8 mouse cellular contexts compared by ENCODE assay signal in the genomic region with DNA sequence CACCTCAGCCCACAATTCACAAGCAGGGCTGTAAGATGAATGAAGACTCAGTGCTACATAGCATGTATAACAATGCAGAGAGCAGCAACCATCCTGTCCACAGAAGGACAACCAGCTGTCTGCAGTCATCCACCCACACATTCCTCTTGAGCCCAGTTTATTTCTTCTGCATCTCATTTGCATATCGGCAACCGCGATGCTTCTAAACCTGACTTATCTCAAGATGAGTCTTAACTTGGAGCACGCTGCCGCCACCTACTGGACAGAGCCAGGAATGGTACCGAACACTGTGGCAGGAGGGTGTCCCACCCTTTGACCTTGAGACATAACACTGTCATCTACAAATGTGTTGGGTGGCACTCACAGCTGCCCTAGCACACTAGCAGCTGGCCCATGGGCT. TPM values are rescaled to one million over a fixed set of nuclear protein-coding genes. Genes with fewer than 3 reads are reported as not detected.
DNase-seq lines count a peak whose midpoint lies in the region.

No protein-coding gene starts in this region.

- DNase-seq in cerebellum, adult 18-20 months: peak; percentile 7 to 13
- no peak for DNase-seq in cerebellum, adult 9-10 months
- DNase-seq in layer of hippocampus, adult 18-20 months (ENCODE audit: low spot score in 2 of 2): peak; percentile 6 to 36
- no peak for DNase-seq in layer of hippocampus, postnatal 14 days (ENCODE audit: low spot score in 2 of 2)
- DNase-seq in c-Kit-negative CD71-positive TER-119-positive erythroid progenitor cells, embryonic 14.5 days (ENCODE audit: low read depth, low spot score): peak; percentile 92
- DNase-seq in heart, postnatal 4 days: peak; percentile 27
- DNase-seq in lung, postnatal 14 days: peak; percentile 14
- DNase-seq in telencephalon, adult 2 months (ENCODE audit: low read depth, low spot score): peak; percentile 33

RNA-seq across cellular contexts. Expression of a gene that starts 3.1 kb away (rescaled TPM):
- total RNA-seq in layer of hippocampus, adult 18-20 months (2021): not detected
- not detected for total RNA-seq in layer of hippocampus, postnatal 14 days (2021)
- total RNA-seq in heart, postnatal 4 days (2021): under 1 TPM in 1 of 2 experiments, not detected in 1; 0.23 TPM

RNA-seq across cellular contexts. Expression of a gene that starts 13.0 kb away (rescaled TPM):
- under 1 TPM in 1 of 2 experiments, not detected in 1; 0.15 TPM for total RNA-seq in layer of hippocampus, adult 18-20 months (2021)
- total RNA-seq in layer of hippocampus, postnatal 14 days (2021): not detected
- not detected for total RNA-seq in heart, postnatal 4 days (2021)

RNA-seq across cellular contexts. Expression of a gene that starts 15.2 kb away (rescaled TPM):
- not detected for total RNA-seq in layer of hippocampus, adult 18-20 months (2021)
- not detected for total RNA-seq in layer of hippocampus, postnatal 14 days (2021)
- not detected for total RNA-seq in heart, postnatal 4 days (2021)

RNA-seq across cellular contexts. Expression of a gene that starts 27.5 kb away (rescaled TPM):
- total RNA-seq in layer of hippocampus, adult 18-20 months (2021): not detected
- total RNA-seq in layer of hippocampus, postnatal 14 days (2021): not detected
- not detected for total RNA-seq in heart, postnatal 4 days (2021)

RNA-seq across cellular contexts. Expression of a gene that starts 37.5 kb away (rescaled TPM):
- total RNA-seq in layer of hippocampus, adult 18-20 months (2021): not detected
- total RNA-seq in layer of hippocampus, postnatal 14 days (2021): not detected
- total RNA-seq in heart, postnatal 4 days (2021): not detected

Comparison
In these comparisons a context has a peak if more than half of its experiments do, and no peak if none do; other contexts are left out.
1. DNase-seq: peak in cerebellum, adult 18-20 months (2 of 2), layer of hippocampus, adult 18-20 months (2 of 2), c-Kit-negative CD71-positive TER-119-positive erythroid progenitor cells, embryonic 14.5 days (single experiment), heart, postnatal 4 days (single experiment), lung, postnatal 14 days (single experiment) and telencephalon, adult 2 months (single experiment); none in cerebellum, adult 9-10 months (single experiment) and layer of hippocampus, postnatal 14 days (0 of 2).